Mouse (Mus musculus) brain, embryonic 14.5 days (tissue): Measurements from ENCODE around the gene Myzap. TPM values are rescaled to one million over a fixed set of nuclear protein-coding genes. Genes with fewer than 3 reads are reported as not detected.

Experiments used
- DNase-seq: peaks from one replicate; pipeline ENCODE4 v3.0.0-alpha.2; 2011; ENCODE audit warnings: low read depth
- CTCF ChIP-seq: fragments of 200-500 bp; IDR thresholded peaks from 2 replicates; pipeline ENCODE4 v1.5.1; 2012; ENCODE audit warnings: inconsistent platforms, mild to moderate bottlenecking, moderate library complexity, borderline replicate concordance; ENCODE audit not compliant: insufficient read depth, insufficient read length; ENCODE audit errors: extremely low read depth
- POLR2A ChIP-seq: fragments of 200-500 bp; IDR thresholded peaks from 2 replicates; pipeline ENCODE4 v1.6.1; 2012; ENCODE audit warnings: mild to moderate bottlenecking, inconsistent platforms, borderline replicate concordance; ENCODE audit not compliant: poor library complexity, insufficient read depth, insufficient read length, severe bottlenecking; ENCODE audit errors: extremely low read depth
- polyA plus RNA-seq: library from polyadenylated mRNA; depleted of rRNA; stranded (reverse); fragments of >200 nt; gene quantifications from 2 replicates; pipeline ENCODE4 v1.2.3, GENCODE M21; 2012

The Myzap gene
- polyA plus RNA-seq, 1 experiment: 2.9 TPM

GRCm38 (mm10) chr9:71596888-71597287 is 4.7 kb upstream of the Myzap start:
- no peak for DNase-seq
- TF ChIP-seq CTCF (no peak), POLR2A (no peak)

GRCm38 (mm10) chr9:71592577-71593285 is 571 bp upstream of the Myzap start:
- no peak for TF ChIP-seq CTCF
- no peak for TF ChIP-seq POLR2A
- DNase-seq: no peak

GRCm38 (mm10) chr9:71591106-71591505 is 1.1 kb downstream of the Myzap start:
- TF ChIP-seq POLR2A (no peak), CTCF (no peak)
- DNase-seq: no peak

GRCm38 (mm10) chr9:71589771-71590170 is 2.4 kb downstream of the Myzap start:
- DNase-seq: no peak
- TF ChIP-seq POLR2A (no peak), CTCF (no peak)

- TF ChIP-seq CTCF (no peak), POLR2A (no peak)
- DNase-seq: no peak
Observed at GRCm38 (mm10) chr9:71588930-71589592, 3.1 kb downstream of the Myzap start.

GRCm38 (mm10) chr9:71586408-71586807 is 5.8 kb downstream of the Myzap start:
- no peak for DNase-seq
- TF ChIP-seq POLR2A (no peak), CTCF (no peak)

- TF ChIP-seq CTCF (no peak), POLR2A (no peak)
Observed at GRCm38 (mm10) chr9:71582771-71583170, 9.4 kb downstream of the Myzap start.

GRCm38 (mm10) chr9:71578896-71579564 is 13.1 kb downstream of the Myzap start:
- no peak for TF ChIP-seq CTCF
- no peak for TF ChIP-seq POLR2A
- DNase-seq: peak; percentile 23

More at GRCm38 (mm10) chr9:71582771-71583170, 9.4 kb downstream of the Myzap start:
- DNase-seq: no peak

- TF ChIP-seq POLR2A: no peak
- TF ChIP-seq CTCF: no peak
- DNase-seq: no peak
Observed at GRCm38 (mm10) chr9:71574440-71574839, 17.7 kb downstream of the Myzap start.

- no peak for DNase-seq
- TF ChIP-seq POLR2A (no peak), CTCF (no peak)
Observed at GRCm38 (mm10) chr9:71573771-71574340, 18.3 kb downstream of the Myzap start.

- TF ChIP-seq POLR2A (no peak), CTCF (no peak)
- DNase-seq: no peak
Observed at GRCm38 (mm10) chr9:71571150-71571633, 21.0 kb downstream of the Myzap start.
